Mouse (Mus musculus): ENCODE data around the gene St3gal3. TPM values are rescaled to one million over a fixed set of nuclear protein-coding genes. Genes with fewer than 3 reads are reported as not detected.

The St3gal3 gene
- polyA plus RNA-seq, 1 experiment from 2014 or later, result 10.8 TPM

GRCm38 (mm10) chr4:118022406-118022805 lies 112.3 kb downstream of the St3gal3 start:
- no peak for ATAC-seq (ENCODE audit: low FRiP score)
- H3K27ac ChIP-seq, result no peak overlapping the region
- no peaks in the 10 kb centered on the region for H3K9me3 ChIP-seq
- H3K4me3 ChIP-seq, result no peak overlapping the region
- H3K27me3 ChIP-seq, result no peaks in the 10 kb centered on the region
- H3K4me2 ChIP-seq, result no peak overlapping the region
- no peaks in the 10 kb centered on the region for H3K36me3 ChIP-seq
- peaks cover 11% of the 10 kb centered on the region for H3K4me1 ChIP-seq (replicated peaks)
- WGBS, result 92% methylated on average over 4 of the region's 4 CpGs
- no peak overlapping the region for H3K9ac ChIP-seq

- Histone ChIP-seq H3K9ac (no peak overlapping the region), H3K9me3 (no peaks in the 10 kb centered on the region), H3K4me1 (replicated peaks) (peaks cover 34% of the 10 kb centered on the region), H3K4me3 (no peak overlapping the region), H3K27me3 (no peaks in the 10 kb centered on the region), H3K27ac (no peak overlapping the region), H3K4me2 (no peak overlapping the region), H3K36me3 (no peaks in the 10 kb centered on the region)
- no peak for ATAC-seq (ENCODE audit: low FRiP score)
- 76% methylated on average over 8 of the region's 8 CpGs for WGBS
Measured at GRCm38 (mm10) chr4:118019640-118020039, 115.1 kb downstream of the St3gal3 start.

GRCm38 (mm10) chr4:118019218-118019617 lies 115.5 kb downstream of the St3gal3 start:
- ATAC-seq (ENCODE audit: low FRiP score), result no peak
- 69% methylated on average over 5 of the region's 5 CpGs for WGBS

GRCm38 (mm10) chr4:118017021-118017805 lies 117.5 kb downstream of the St3gal3 start:
- Histone ChIP-seq H3K36me3 (no peaks in the 10 kb centered on the region), H3K9me3 (no peaks in the 10 kb centered on the region), H3K4me1 (replicated peaks) (peaks cover 34% of the 10 kb centered on the region), H3K4me3 (no peak overlapping the region), H3K27me3 (no peaks in the 10 kb centered on the region), H3K27ac (0 out of 2 replicates have a peak overlapping the region, but pooled peaks have one; percentile 31), H3K9ac (no peak overlapping the region), H3K4me2 (no peak overlapping the region)
- no peak for ATAC-seq (ENCODE audit: low FRiP score)
- WGBS, result 53% methylated on average over 16 of the region's 16 CpGs

More at GRCm38 (mm10) chr4:118019218-118019617, 115.5 kb downstream of the St3gal3 start:
- H3K36me3 ChIP-seq, result no peaks in the 10 kb centered on the region
- no peaks in the 10 kb centered on the region for H3K27me3 ChIP-seq
- peaks cover 34% of the 10 kb centered on the region for H3K4me1 ChIP-seq (replicated peaks)
- H3K4me3 ChIP-seq, result no peak overlapping the region
- H3K4me2 ChIP-seq, result no peak overlapping the region
- H3K9me3 ChIP-seq, result no peaks in the 10 kb centered on the region
- no peak overlapping the region for H3K9ac ChIP-seq
- H3K27ac ChIP-seq, result no peak overlapping the region

- Histone ChIP-seq H3K4me2 (no peak overlapping the region), H3K36me3 (no peaks in the 10 kb centered on the region), H3K27ac (peak overlapping the region; percentile 31; the same call in 1 of the 2 replicates), H3K9me3 (no peaks in the 10 kb centered on the region), H3K4me3 (no peak overlapping the region), H3K4me1 (replicated peaks) (peaks cover 34% of the 10 kb centered on the region), H3K27me3 (no peaks in the 10 kb centered on the region), H3K9ac (no peak overlapping the region)
- ATAC-seq (ENCODE audit: low FRiP score), result no peak
- whole genome bisulfite sequencing, result 59% methylated on average over 10 of the region's 10 CpGs
Measured at GRCm38 (mm10) chr4:118016323-118016911, 118.3 kb downstream of the St3gal3 start.

GRCm38 (mm10) chr4:118015636-118016035 lies 119.1 kb downstream of the St3gal3 start:
- Histone ChIP-seq H3K27ac (no peak overlapping the region), H3K4me2 (no peak overlapping the region), H3K27me3 (no peaks in the 10 kb centered on the region), H3K9me3 (no peaks in the 10 kb centered on the region), H3K9ac (no peak overlapping the region), H3K36me3 (no peaks in the 10 kb centered on the region), H3K4me1 (replicated peaks) (peaks cover 34% of the 10 kb centered on the region), H3K4me3 (no peak overlapping the region)
- 41% methylated on average over 6 of the region's 6 CpGs for WGBS
- no peak for ATAC-seq (ENCODE audit: low FRiP score)

GRCm38 (mm10) chr4:118015126-118015525 lies 119.6 kb downstream of the St3gal3 start:
- no peak overlapping the region for H3K4me3 ChIP-seq
- H3K4me1 ChIP-seq (replicated peaks), result peaks cover 34% of the 10 kb centered on the region
- no peaks in the 10 kb centered on the region for H3K27me3 ChIP-seq
- no peaks in the 10 kb centered on the region for H3K9me3 ChIP-seq
- no peak overlapping the region for H3K27ac ChIP-seq
- ATAC-seq (ENCODE audit: low FRiP score), result no peak
- no peak overlapping the region for H3K9ac ChIP-seq
- 92% methylated on average over 11 of the region's 11 CpGs for WGBS
- no peak overlapping the region for H3K4me2 ChIP-seq
- no peaks in the 10 kb centered on the region for H3K36me3 ChIP-seq

GRCm38 (mm10) chr4:118010661-118011173 lies 124.0 kb downstream of the St3gal3 start:
- no peaks in the 10 kb centered on the region for H3K36me3 ChIP-seq
- ATAC-seq (ENCODE audit: low FRiP score), result no peak
- no peaks in the 10 kb centered on the region for H3K27me3 ChIP-seq
- no peak overlapping the region for H3K27ac ChIP-seq
- peaks cover 6% of the 10 kb centered on the region for H3K4me1 ChIP-seq (replicated peaks)
- no peaks in the 10 kb centered on the region for H3K9me3 ChIP-seq
- H3K4me2 ChIP-seq, result no peak overlapping the region
- no peak overlapping the region for H3K4me3 ChIP-seq
- 80% methylated on average over 9 of the region's 9 CpGs for WGBS
- H3K9ac ChIP-seq, result no peak overlapping the region

- ATAC-seq (ENCODE audit: low FRiP score), result no peak
- 81% methylated on average over 6 of the region's 6 CpGs for WGBS
- H3K4me1 ChIP-seq (replicated peaks), result no peaks in the 10 kb centered on the region
Measured at GRCm38 (mm10) chr4:118008433-118009033, 126.2 kb downstream of the St3gal3 start.

GRCm38 (mm10) chr4:118001355-118001754 lies 133.4 kb downstream of the St3gal3 start:
- Histone ChIP-seq H3K9me3 (no peaks in the 10 kb centered on the region), H3K36me3 (no peaks in the 10 kb centered on the region), H3K9ac (no peak overlapping the region), H3K27me3 (no peaks in the 10 kb centered on the region), H3K4me2 (no peak overlapping the region), H3K27ac (no peak overlapping the region), H3K4me3 (no peak overlapping the region), H3K4me1 (replicated peaks) (peaks cover 29% of the 10 kb centered on the region)
- no peak for ATAC-seq (ENCODE audit: low FRiP score)
- 76% methylated on average over 10 of the region's 10 CpGs for WGBS

More at GRCm38 (mm10) chr4:118008433-118009033, 126.2 kb downstream of the St3gal3 start:
- H3K4me3 ChIP-seq, result no peak overlapping the region
- no peaks in the 10 kb centered on the region for H3K36me3 ChIP-seq
- no peaks in the 10 kb centered on the region for H3K9me3 ChIP-seq
- H3K27ac ChIP-seq, result no peak overlapping the region
- no peaks in the 10 kb centered on the region for H3K27me3 ChIP-seq
- H3K9ac ChIP-seq, result no peak overlapping the region
- no peak overlapping the region for H3K4me2 ChIP-seq

GRCm38 (mm10) chr4:118000605-118001208 lies 134.0 kb downstream of the St3gal3 start:
- no peak overlapping the region for H3K9ac ChIP-seq
- H3K36me3 ChIP-seq, result no peaks in the 10 kb centered on the region
- H3K4me3 ChIP-seq, result no peak overlapping the region
- H3K27me3 ChIP-seq, result no peaks in the 10 kb centered on the region
- no peak overlapping the region for H3K27ac ChIP-seq
- ATAC-seq (ENCODE audit: low FRiP score), result no peak
- peaks cover 29% of the 10 kb centered on the region for H3K4me1 ChIP-seq (replicated peaks)
- WGBS, result 70% methylated on average over 10 of the region's 10 CpGs
- no peak overlapping the region for H3K4me2 ChIP-seq
- H3K9me3 ChIP-seq, result no peaks in the 10 kb centered on the region

- H3K27ac ChIP-seq, result no peak overlapping the region
- no peak overlapping the region for H3K4me3 ChIP-seq
- no peak overlapping the region for H3K4me2 ChIP-seq
- H3K9ac ChIP-seq, result no peak overlapping the region
- no peak for ATAC-seq (ENCODE audit: low FRiP score)
- H3K9me3 ChIP-seq, result no peaks in the 10 kb centered on the region
- H3K27me3 ChIP-seq, result no peaks in the 10 kb centered on the region
- 80% methylated on average over 7 of the region's 7 CpGs for WGBS
- H3K36me3 ChIP-seq, result no peaks in the 10 kb centered on the region
- peaks cover 29% of the 10 kb centered on the region for H3K4me1 ChIP-seq (replicated peaks)
Measured at GRCm38 (mm10) chr4:117999951-118000350, 134.8 kb downstream of the St3gal3 start.
